Mouse (Mus musculus) CH12.LX (cell line): ENCODE data around the gene Arpp19.

ENCODE experiments used
- BHLHE40 ChIP-seq: IDR thresholded peaks from 2 replicates; pipeline ENCODE4 v1.6.1; 2011; ENCODE audit warnings: mild to moderate bottlenecking, low read depth, low read length, improper control_type of control experiment
- CTCF ChIP-seq, 2 experiments: IDR thresholded peaks in 1 of 2; conservative IDR thresholded peaks in 1 of 2; 2 replicates each; pipeline ENCODE4 v1.5.1; 2011 to 2012; ENCODE audit warnings: low read depth in 2 of 2, low read length in 2 of 2, improper control_type of control experiment in 1 of 2, inconsistent platforms in 1 of 2, mild to moderate bottlenecking in 1 of 2, moderate library complexity in 1 of 2
- EP300 ChIP-seq: IDR thresholded peaks from 2 replicates; pipeline ENCODE4 v1.6.1; 2011; ENCODE audit warnings: low read length, improper control_type of control experiment
- IRF4 ChIP-seq: IDR thresholded peaks from 2 replicates; pipeline ENCODE4 v1.6.1; 2014; ENCODE audit warnings: low read depth, mild to moderate bottlenecking, inconsistent platforms, low read length, improper control_type of control experiment
- MAFK ChIP-seq: IDR thresholded peaks from 2 replicates; pipeline ENCODE4 v1.6.1; 2011; ENCODE audit warnings: low read length, improper control_type of control experiment; ENCODE audit not compliant: insufficient replicate concordance
- MAX ChIP-seq: IDR thresholded peaks from 2 replicates; pipeline ENCODE4 v1.6.1; 2011; ENCODE audit warnings: low read length, improper control_type of control experiment
- MXI1 ChIP-seq: IDR thresholded peaks from 2 replicates; pipeline ENCODE4 v1.6.1; 2011; ENCODE audit warnings: mild to moderate bottlenecking, low read depth, low read length, improper control_type of control experiment
- PAX5 ChIP-seq: IDR thresholded peaks from 2 replicates; pipeline ENCODE4 v1.6.1; 2012; ENCODE audit warnings: low read length, inconsistent platforms, mixed read lengths
- POLR2A ChIP-seq: IDR thresholded peaks from 2 replicates; pipeline ENCODE4 v1.6.1; 2011; ENCODE audit warnings: low read depth, mild to moderate bottlenecking, improper control_type of control experiment, low read length
- TCF12 ChIP-seq: IDR thresholded peaks from 2 replicates; pipeline ENCODE4 v1.6.1; 2014; ENCODE audit warnings: low read depth, mild to moderate bottlenecking, inconsistent platforms, low read length, improper control_type of control experiment
- ZC3H11A ChIP-seq: IDR thresholded peaks from 2 replicates; pipeline ENCODE4 v1.6.1; 2012; ENCODE audit warnings: low read depth, mild to moderate bottlenecking, inconsistent platforms, low read length, improper control_type of control experiment
- ZKSCAN1 ChIP-seq: IDR thresholded peaks from 2 replicates; pipeline ENCODE4 v1.6.1; 2012; ENCODE audit warnings: low read depth, inconsistent platforms, low read length, improper control_type of control experiment, borderline replicate concordance
- ZMIZ1 ChIP-seq: IDR thresholded peaks from 2 replicates; pipeline ENCODE4 v1.6.1; 2012; ENCODE audit warnings: low read depth, mild to moderate bottlenecking, inconsistent platforms, low read length, improper control_type of control experiment

GRCm38 (mm10) chr9:75087823-75088222 lies 50.4 kb downstream of the Arpp19 start:
- TF ChIP-seq TCF12 (no peak), POLR2A (no peak), CTCF (conservative IDR thresholded peaks at IDR 0.05 in 1 of 2, IDR thresholded peaks at IDR 0.05 in 1 of 2; ENCODE audit: low read depth in 2 of 2, low read length in 2 of 2) (no peak), ZMIZ1 (no peak), EP300 (no peak), MAX (no peak), MAFK (no peak), ZKSCAN1 (no peak), MXI1 (no peak), BHLHE40 (no peak), ZC3H11A (no peak), PAX5 (no peak), IRF4 (no peak)
